8 mouse cellular contexts compared by ENCODE assay signal in genomic region chr16:33056095-33056785, GRCm38 (mm10). TPM values are rescaled to one million over a fixed set of nuclear protein-coding genes. Genes with fewer than 3 reads are reported as not detected.
A peak's percentile ranks its signal among the peaks of the same experiment; 100 is the strongest.
DNase-seq lines count a peak whose midpoint lies in the region; ATAC-seq and TF ChIP-seq lines count a peak whose summit lies in the region.

Gene Iqcg (minus strand): TSS chr16:33056218.
Gene Rpl35a (plus strand): TSS chr16:33056453.

- DNase-seq in A20 (ENCODE audit: low read depth, low spot score) (peak; percentile 95), liver (peak; percentile 89)
- peak; percentile 95 for DNase-seq in heart, embryonic 10.5 days (ENCODE audit: low spot score)
- peak; percentile 87 to 95 for DNase-seq in spleen, postnatal 4 days (ENCODE audit: low spot score in 2 of 2)

- no peak for TF ChIP-seq CTCF in bone marrow macrophage, adult 2 months (IDR thresholded peaks at IDR 0.05; ENCODE audit: low read depth, low read length)
- no peak for TF ChIP-seq CTCF in embryonic fibroblast, embryonic 13.5 days (IDR thresholded peaks at IDR 0.05; ENCODE audit: borderline replicate concordance, insufficient read depth, low read length)

- peak within 1 kb of the TSS; percentile 95 for H3K4me3 ChIP-seq in bone marrow macrophage, adult 2 months (ENCODE audit: insufficient read depth, low read length)
- H3K4me3 ChIP-seq in embryonic fibroblast, embryonic 13.5 days (ENCODE audit: insufficient read depth, low read length): peak within 1 kb of the TSS; percentile 83
- H3K4me3 ChIP-seq in heart, embryonic 10.5 days: peak within 1 kb of the TSS; percentile 95
- peak within 1 kb of the TSS; percentile 97 for H3K4me3 ChIP-seq in kidney, embryonic 15.5 days (replicated peaks)

- H3K36me3 ChIP-seq in heart, embryonic 10.5 days: peaks cover 33% of the 10 kb centered on the region
- H3K36me3 ChIP-seq in kidney, embryonic 15.5 days: peaks cover 33% of the 10 kb centered on the region

- peaks cover 10% of the 10 kb centered on the region for H3K4me1 ChIP-seq in bone marrow macrophage, adult 2 months (ENCODE audit: control insufficient read depth, insufficient read depth, low read length)
- H3K4me1 ChIP-seq in embryonic fibroblast, embryonic 13.5 days (ENCODE audit: control insufficient read depth, insufficient read depth, low read length): peaks cover 9% of the 10 kb centered on the region
- H3K4me1 ChIP-seq in heart, embryonic 10.5 days: peaks cover 12% of the 10 kb centered on the region; the same call in 1 of the 2 replicates
- H3K4me1 ChIP-seq in kidney, embryonic 15.5 days: peaks cover 26% of the 10 kb centered on the region

- H3K4me2 ChIP-seq in kidney, embryonic 15.5 days: peak within 1 kb of the TSS; percentile 67

- H3K9me3 ChIP-seq in heart, embryonic 10.5 days: no peaks in the 10 kb centered on the region
- H3K9me3 ChIP-seq in kidney, embryonic 15.5 days (replicated peaks): no peaks in the 10 kb centered on the region

- ATAC-seq in kidney, embryonic 15.5 days (replicated peaks; ENCODE audit: low FRiP score): peak; percentile 90
- ATAC-seq in monocyte, adult 5-6 weeks (replicated peaks; ENCODE audit: insufficient number of reproducible peaks, low FRiP score, low TSS enrichment, poor library complexity, severe bottlenecking): peak; percentile 86

- no peaks in the 10 kb centered on the region for H3K27me3 ChIP-seq in heart, embryonic 10.5 days (ENCODE audit: insufficient read depth, poor library complexity, severe bottlenecking)
- no peaks in the 10 kb centered on the region for H3K27me3 ChIP-seq in kidney, embryonic 15.5 days

- H3K9ac ChIP-seq in kidney, embryonic 15.5 days: peak within 1 kb of the TSS; percentile 99

- H3K27ac ChIP-seq in bone marrow macrophage, adult 2 months (ENCODE audit: insufficient read depth, low read depth, low read length): peak within 1 kb of the TSS; percentile 80
- H3K27ac ChIP-seq in embryonic fibroblast, embryonic 13.5 days (ENCODE audit: insufficient read depth, low read length): peak within 1 kb of the TSS; percentile 85
- H3K27ac ChIP-seq in heart, embryonic 10.5 days: peak within 1 kb of the TSS; percentile 96
- H3K27ac ChIP-seq in kidney, embryonic 15.5 days: peak within 1 kb of the TSS; percentile 94

- TF ChIP-seq POLR2A in bone marrow macrophage, adult 2 months (IDR thresholded peaks at IDR 0.05; ENCODE audit: borderline replicate concordance, low read depth, low read length): no peak
- peak; percentile 79 for TF ChIP-seq POLR2A in embryonic fibroblast, embryonic 13.5 days (IDR thresholded peaks at IDR 0.05; ENCODE audit: low read depth, low read length)

- WGBS in heart, embryonic 10.5 days: under 1% methylated on average over 47 of the region's 47 CpGs
- under 1% methylated on average over 47 of the region's 47 CpGs for WGBS in kidney, embryonic 15.5 days

RNA-seq across cellular contexts. Expression of gene Iqcg, which starts in this region (rescaled TPM):
- 0.15 and 0.86 TPM in 2 replicates for polyA plus RNA-seq in bone marrow macrophage, adult 2 months (2012; ENCODE audit: insufficient read depth, insufficient read length, missing spikeins)
- polyA plus RNA-seq in embryonic fibroblast, embryonic 13.5 days (2011; ENCODE audit: insufficient read length, low read depth, missing spikeins): 1.4 and 2.1 TPM in 2 replicates
- polyA plus RNA-seq in heart, embryonic 10.5 days (2016; fragmentation: Nextera tagmentation; extraction: Ambion mirVana): 1.8 and 2.4 TPM in 2 replicates
- polyA plus RNA-seq in kidney, embryonic 15.5 days (2015; fragmentation: Nextera tagmentation; extraction: Ambion mirVana): 3.9 and 4.2 TPM in 2 replicates
- 0.78 to 0.96 TPM (median 0.86 TPM) in 3 replicates for total RNA-seq in monocyte, adult 5-6 weeks (2017)

RNA-seq across cellular contexts. Expression of gene Rpl35a, which starts in this region (rescaled TPM):
- polyA plus RNA-seq in bone marrow macrophage, adult 2 months (2012; ENCODE audit: insufficient read depth, insufficient read length, missing spikeins): 1,252 and 1,407 TPM in 2 replicates
- 1,034 and 1,147 TPM in 2 replicates for polyA plus RNA-seq in embryonic fibroblast, embryonic 13.5 days (2011; ENCODE audit: insufficient read length, low read depth, missing spikeins)
- 737 and 843 TPM in 2 replicates for polyA plus RNA-seq in heart, embryonic 10.5 days (2016; fragmentation: Nextera tagmentation; extraction: Ambion mirVana)
- 999 and 1,117 TPM in 2 replicates for polyA plus RNA-seq in kidney, embryonic 15.5 days (2015; fragmentation: Nextera tagmentation; extraction: Ambion mirVana)
- total RNA-seq in monocyte, adult 5-6 weeks (2017): 1,318 to 2,339 TPM (median 2,031 TPM) in 3 replicates

Comparison
In these comparisons a context has a peak if more than half of its experiments do, and no peak if none do; other contexts are left out.
1. Peak in every context shown above with its lines: DNase-seq, ATAC-seq, H3K4me3 ChIP-seq and H3K27ac ChIP-seq.